Mouse (Mus musculus): Measurements from ENCODE around the gene Lin9. TPM values are rescaled to one million over a fixed set of nuclear protein-coding genes. Genes with fewer than 3 reads are reported as not detected.
"Not testable (repeated sequence)": the region's sequence is repeated elsewhere in the genome, so short reads cannot be mapped to it uniquely, and the experiment has no call there.

Lin9 gene
- polyA plus RNA-seq (2011; ENCODE audit: insufficient read length, low read depth, missing spikeins), result 10.9 and 17.6 TPM in 2 replicates

DNA sequence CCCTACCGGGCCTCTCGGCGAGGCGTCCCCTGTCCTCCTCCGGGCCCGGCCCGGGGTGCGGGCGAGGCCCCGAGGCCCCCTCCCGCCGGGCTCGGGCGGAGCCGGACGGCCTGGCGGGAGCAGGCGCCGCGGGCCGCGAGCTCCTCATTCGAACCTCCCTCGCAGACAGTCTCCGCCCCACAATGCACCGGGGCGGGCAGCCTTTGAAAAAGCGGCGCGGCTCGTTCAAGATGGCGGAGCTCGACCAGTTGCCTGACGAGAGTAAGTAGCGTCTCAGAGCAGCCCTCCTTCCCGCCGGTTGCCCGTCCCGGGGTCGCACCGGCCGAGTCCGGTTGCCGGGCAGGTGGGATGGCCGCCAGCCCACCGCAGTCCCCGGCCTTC, at the start of gene Lin9:
Gene Lin9, plus strand, starts transcription at position 14 of the 381 bp plus-strand sequence.
- TF ChIP-seq CTCF (IDR thresholded peaks at IDR 0.05; ENCODE audit: borderline replicate concordance, insufficient read depth, low read length), result no peak
- TF ChIP-seq POLR2A (IDR thresholded peaks at IDR 0.05; ENCODE audit: low read depth, low read length), result peak; percentile 79
- peaks cover 4% of the 10 kb centered on the region; the same call in 1 of the 2 replicates for H3K4me1 ChIP-seq (ENCODE audit: control insufficient read depth, insufficient read depth, low read length)
- H3K4me3 ChIP-seq (ENCODE audit: insufficient read depth, low read length), result peak within 1 kb of the TSS; percentile 94
- peak within 1 kb of the TSS; percentile 50 for H3K27ac ChIP-seq (ENCODE audit: insufficient read depth, low read length)

DNA sequence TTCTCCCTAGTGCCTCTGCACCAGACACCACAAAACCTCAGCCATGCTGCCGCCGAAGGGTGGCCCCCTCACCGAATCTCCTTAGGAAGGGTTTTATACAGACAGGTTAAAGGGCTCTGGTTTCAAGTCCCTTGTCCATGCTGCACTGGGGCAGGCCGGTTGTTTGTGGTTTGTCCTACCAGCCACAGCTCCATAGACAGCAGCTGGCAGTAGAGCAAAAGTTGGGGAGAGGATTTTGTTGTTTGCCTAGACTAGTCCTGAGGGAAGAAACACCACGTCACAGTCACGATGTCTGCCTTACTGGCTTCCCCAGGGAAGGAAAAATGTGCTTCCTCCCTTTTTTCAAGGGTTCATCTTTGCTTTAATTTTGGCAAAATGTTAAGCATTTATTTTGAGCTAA, 40.4 kb upstream of the Lin9 start:
- TF ChIP-seq POLR2A (IDR thresholded peaks at IDR 0.05; ENCODE audit: low read depth, low read length) (no peak), CTCF (IDR thresholded peaks at IDR 0.05; ENCODE audit: borderline replicate concordance, insufficient read depth, low read length) (no peak)
- H3K4me1 ChIP-seq (ENCODE audit: control insufficient read depth, insufficient read depth, low read length), result no peaks in the 10 kb centered on the region
- H3K27ac ChIP-seq (ENCODE audit: insufficient read depth, low read length), result no peak overlapping the region
- H3K4me3 ChIP-seq (ENCODE audit: insufficient read depth, low read length), result no peak overlapping the region

GRCm38 (mm10) chr1:180601806-180602205, 39.1 kb upstream of the Lin9 start:
- TF ChIP-seq POLR2A (IDR thresholded peaks at IDR 0.05; ENCODE audit: low read depth, low read length) (no peak), CTCF (IDR thresholded peaks at IDR 0.05; ENCODE audit: borderline replicate concordance, insufficient read depth, low read length) (no peak)
- Histone ChIP-seq H3K4me1 (ENCODE audit: control insufficient read depth, insufficient read depth, low read length) (no peaks in the 10 kb centered on the region), H3K4me3 (ENCODE audit: insufficient read depth, low read length) (no peak overlapping the region), H3K27ac (ENCODE audit: insufficient read depth, low read length) (no peak overlapping the region)

GRCm38 (mm10) chr1:180604579-180604978, 36.4 kb upstream of the Lin9 start:
- Histone ChIP-seq H3K4me1 (ENCODE audit: control insufficient read depth, insufficient read depth, low read length) (no peaks in the 10 kb centered on the region), H3K27ac (ENCODE audit: insufficient read depth, low read length) (no peak overlapping the region), H3K4me3 (ENCODE audit: insufficient read depth, low read length) (no peak overlapping the region)
- TF ChIP-seq CTCF (IDR thresholded peaks at IDR 0.05; ENCODE audit: borderline replicate concordance, insufficient read depth, low read length) (no peak), POLR2A (IDR thresholded peaks at IDR 0.05; ENCODE audit: low read depth, low read length) (no peak)

GRCm38 (mm10) chr1:180606106-180606505, 34.8 kb upstream of the Lin9 start:
- no peak overlapping the region for H3K27ac ChIP-seq (ENCODE audit: insufficient read depth, low read length)
- TF ChIP-seq POLR2A (IDR thresholded peaks at IDR 0.05; ENCODE audit: low read depth, low read length) (no peak), CTCF (IDR thresholded peaks at IDR 0.05; ENCODE audit: borderline replicate concordance, insufficient read depth, low read length) (no peak)
- H3K4me3 ChIP-seq (ENCODE audit: insufficient read depth, low read length), result no peak overlapping the region

GRCm38 (mm10) chr1:180606796-180607577, 34.0 kb upstream of the Lin9 start:
- Histone ChIP-seq H3K27ac (ENCODE audit: insufficient read depth, low read length) (no peak overlapping the region), H3K4me1 (ENCODE audit: control insufficient read depth, insufficient read depth, low read length) (no peaks in the 10 kb centered on the region), H3K4me3 (ENCODE audit: insufficient read depth, low read length) (no peak overlapping the region)
- TF ChIP-seq POLR2A (IDR thresholded peaks at IDR 0.05; ENCODE audit: low read depth, low read length) (no peak), CTCF (IDR thresholded peaks at IDR 0.05; ENCODE audit: borderline replicate concordance, insufficient read depth, low read length) (no peak)

More at GRCm38 (mm10) chr1:180606106-180606505, 34.8 kb upstream of the Lin9 start:
- H3K4me1 ChIP-seq (ENCODE audit: control insufficient read depth, insufficient read depth, low read length), result no peaks in the 10 kb centered on the region

GRCm38 (mm10) chr1:180607578-180607879, 33.4 kb upstream of the Lin9 start:
- no peak overlapping the region for H3K4me3 ChIP-seq (ENCODE audit: insufficient read depth, low read length)
- no peaks in the 10 kb centered on the region for H3K4me1 ChIP-seq (ENCODE audit: control insufficient read depth, insufficient read depth, low read length)
- no peak for TF ChIP-seq CTCF (IDR thresholded peaks at IDR 0.05; ENCODE audit: borderline replicate concordance, insufficient read depth, low read length)
- no peak for TF ChIP-seq POLR2A (IDR thresholded peaks at IDR 0.05; ENCODE audit: low read depth, low read length)
- no peak overlapping the region for H3K27ac ChIP-seq (ENCODE audit: insufficient read depth, low read length)

DNA sequence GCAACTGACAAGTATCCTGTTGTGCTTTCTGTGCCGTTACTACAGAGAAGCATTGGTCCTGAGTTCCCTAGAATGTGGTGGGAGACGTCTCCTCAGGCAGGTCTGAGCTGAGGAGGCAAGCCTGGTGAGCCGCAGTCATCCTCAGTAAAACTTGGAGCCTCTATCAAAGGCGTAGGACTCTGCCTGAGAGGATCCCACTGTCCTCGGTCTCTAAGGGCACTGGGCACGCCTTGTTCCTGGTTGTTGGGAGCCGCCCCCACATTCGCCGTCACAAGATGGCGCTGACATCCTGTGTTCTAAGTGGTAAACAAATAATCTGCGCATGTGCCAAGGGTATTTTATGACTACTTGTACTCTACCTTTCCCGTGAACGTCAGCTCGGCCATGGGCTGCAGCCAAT, 29.1 kb upstream of the Lin9 start:
- H3K4me1 ChIP-seq (ENCODE audit: control insufficient read depth, insufficient read depth, low read length); H3K4me3 ChIP-seq (ENCODE audit: insufficient read depth, low read length); H3K27ac ChIP-seq (ENCODE audit: insufficient read depth, low read length): not testable (repeated sequence)

DNA sequence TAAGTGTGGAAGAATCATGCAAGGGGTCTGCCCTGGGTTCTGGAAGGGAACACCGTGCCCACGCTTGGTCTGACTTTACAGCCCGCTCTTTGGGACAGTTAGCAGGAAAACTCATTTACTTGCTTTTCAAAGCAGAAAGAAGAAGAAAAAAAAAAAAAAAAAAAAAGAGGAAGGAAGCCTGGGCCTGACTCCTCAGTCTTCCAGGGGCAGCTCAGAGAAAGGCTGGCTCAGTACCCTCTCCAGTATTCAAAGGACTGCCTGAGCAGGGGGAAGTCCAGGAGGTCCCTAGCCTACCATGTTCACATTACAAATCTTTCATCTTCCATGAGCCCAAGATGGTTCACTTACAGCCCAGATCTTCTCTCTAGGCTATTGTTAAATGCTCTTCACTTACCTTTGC, 24.2 kb upstream of the Lin9 start:
- Histone ChIP-seq H3K4me3 (ENCODE audit: insufficient read depth, low read length) (no peak overlapping the region), H3K4me1 (ENCODE audit: control insufficient read depth, insufficient read depth, low read length) (no peaks in the 10 kb centered on the region), H3K27ac (ENCODE audit: insufficient read depth, low read length) (no peak overlapping the region)

GRCm38 (mm10) chr1:180622389-180622788, 18.6 kb upstream of the Lin9 start:
- Histone ChIP-seq H3K4me1 (ENCODE audit: control insufficient read depth, insufficient read depth, low read length) (no peaks in the 10 kb centered on the region), H3K4me3 (ENCODE audit: insufficient read depth, low read length) (no peak overlapping the region), H3K27ac (ENCODE audit: insufficient read depth, low read length) (no peak overlapping the region)
- TF ChIP-seq POLR2A (IDR thresholded peaks at IDR 0.05; ENCODE audit: low read depth, low read length), result no peak
- no peak for TF ChIP-seq CTCF (IDR thresholded peaks at IDR 0.05; ENCODE audit: borderline replicate concordance, insufficient read depth, low read length)

More for the DNA sequence above, 24.2 kb upstream of the Lin9 start:
- TF ChIP-seq CTCF (IDR thresholded peaks at IDR 0.05; ENCODE audit: borderline replicate concordance, insufficient read depth, low read length) (no peak), POLR2A (IDR thresholded peaks at IDR 0.05; ENCODE audit: low read depth, low read length) (no peak)

All from embryonic fibroblast, embryonic 13.5 days (primary cell).